Mouse (Mus musculus) left cerebral cortex, adult 11 months (tissue): ENCODE data around the gene Arpp19.

ENCODE experiments used
- DNase-seq: peaks from one replicate; pipeline ENCODE4 v3.0.0; 2022; ENCODE audit warnings: low spot score

The Arpp19 gene

GRCm38 (mm10) chr9:75038357-75038688 is 909 bp downstream of the Arpp19 start:
- DNase-seq = no peak

- no peak for DNase-seq
Observed at GRCm38 (mm10) chr9:75040566-75040965, 3.2 kb downstream of the Arpp19 start.

GRCm38 (mm10) chr9:75041840-75042525 is 4.6 kb downstream of the Arpp19 start:
- DNase-seq = no peak

GRCm38 (mm10) chr9:75043191-75043590 is 5.8 kb downstream of the Arpp19 start:
- DNase-seq = no peak

- no peak for DNase-seq
Observed at GRCm38 (mm10) chr9:75047079-75047478, 9.7 kb downstream of the Arpp19 start.

GRCm38 (mm10) chr9:75049100-75049499 is 11.7 kb downstream of the Arpp19 start:
- no peak for DNase-seq

- DNase-seq = peak; percentile 79
Observed at GRCm38 (mm10) chr9:75050003-75050402, 12.6 kb downstream of the Arpp19 start.

GRCm38 (mm10) chr9:75051841-75052240 is 14.4 kb downstream of the Arpp19 start:
- DNase-seq = peak; percentile 49

- no peak for DNase-seq
Observed at GRCm38 (mm10) chr9:75055046-75055445, 17.6 kb downstream of the Arpp19 start.

- no peak for DNase-seq
Observed at GRCm38 (mm10) chr9:75064678-75065331, 27.4 kb downstream of the Arpp19 start.

GRCm38 (mm10) chr9:75070457-75071028 is 33.1 kb downstream of the Arpp19 start, which contains the start of gene Myo5a:
TSS of gene Myo5a (plus strand) at chr9:75071015.
- no peak for DNase-seq

- peak; percentile 59 for DNase-seq
Observed at GRCm38 (mm10) chr9:75071029-75071705, 33.8 kb downstream of the Arpp19 start.

GRCm38 (mm10) chr9:75071706-75072192 is 34.3 kb downstream of the Arpp19 start:
- DNase-seq = no peak

GRCm38 (mm10) chr9:75072361-75072760 is 34.9 kb downstream of the Arpp19 start:
- DNase-seq = no peak

- DNase-seq = no peak
Observed at GRCm38 (mm10) chr9:75077191-75077590, 39.8 kb downstream of the Arpp19 start.

GRCm38 (mm10) chr9:75085242-75085824 is 47.9 kb downstream of the Arpp19 start:
- DNase-seq = no peak

GRCm38 (mm10) chr9:75087823-75088222 is 50.4 kb downstream of the Arpp19 start:
- no peak for DNase-seq

- DNase-seq = no peak
Observed at GRCm38 (mm10) chr9:75089285-75089684, 51.9 kb downstream of the Arpp19 start.

- DNase-seq = no peak
Observed at GRCm38 (mm10) chr9:75092134-75092533, 54.7 kb downstream of the Arpp19 start.

GRCm38 (mm10) chr9:75094762-75095161 is 57.3 kb downstream of the Arpp19 start:
- no peak for DNase-seq

GRCm38 (mm10) chr9:75098937-75099336 is 61.5 kb downstream of the Arpp19 start:
- no peak for DNase-seq

GRCm38 (mm10) chr9:75100157-75100781 is 62.9 kb downstream of the Arpp19 start:
- DNase-seq = no peak
